Mouse (Mus musculus) heart, postnatal 0 days (tissue): Measurements from ENCODE around the gene Pdzd9.

Experiments
- CTCF ChIP-seq: IDR thresholded peaks from 2 replicates; pipeline ENCODE4 v1.5.1; 2016; ENCODE audit warnings: antibody characterized with exemption, control low read depth, low read depth
- EP300 ChIP-seq: IDR thresholded peaks from 2 replicates; pipeline ENCODE4 v1.6.1; 2016; ENCODE audit warnings: antibody characterized with exemption, low read depth

DNA sequence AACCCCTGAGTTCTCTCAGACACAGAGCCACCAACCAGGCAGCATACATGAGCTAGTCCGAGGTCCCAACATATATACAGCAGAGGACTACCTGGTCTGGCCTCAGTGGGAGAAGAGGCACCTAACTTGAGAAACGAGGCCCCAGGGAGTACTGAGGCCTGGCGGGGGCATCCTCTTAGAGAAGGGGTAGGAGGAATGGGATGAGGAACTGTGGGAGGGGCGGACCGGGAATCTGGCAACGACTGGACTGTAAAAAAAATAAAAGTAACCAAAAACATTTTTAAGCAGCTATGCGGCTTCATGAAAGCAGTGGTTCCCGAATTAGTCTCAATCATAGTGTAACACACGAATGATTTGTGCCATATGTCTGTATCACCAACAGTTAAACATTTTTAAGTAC is 35.8 kb downstream of the Pdzd9 start:
- TF ChIP-seq CTCF, result no peak
- TF ChIP-seq EP300, result no peak
